Mouse (Mus musculus) layer of hippocampus, postnatal 25 days (tissue): ENCODE data around the gene Mis18a. TPM values are rescaled to one million over a fixed set of nuclear protein-coding genes. Genes with fewer than 3 reads are reported as not detected.

Experiments
- total RNA-seq, 2 experiments: library from RNA; stranded (reverse); gene quantifications; 2 replicates each; pipeline ENCODE4 v1.2.3; 2021

Mis18a gene
- total RNA-seq, 2 experiments from 2014 or later, result 7.1 to 9.0 TPM

Other genes starting within 250 kb of the Mis18a start
- gene Mrap, start 10.8 kb upstream of the Mis18a start, total RNA-seq, result under 1 TPM in 1 of 2 experiments, not detected in 1; 0.38 TPM
- gene Urb1, start 83.0 kb upstream of the Mis18a start, total RNA-seq, result 10 to 100 TPM; 11.5 to 15.6 TPM
- gene Eva1c, start 99.3 kb upstream of the Mis18a start, total RNA-seq, result 1 to 10 TPM; 1.6 TPM
- 10 to 100 TPM; 43.6 to 44.2 TPM for gene Cfap298, start 207.7 kb upstream of the Mis18a start, total RNA-seq